Mouse (Mus musculus): ENCODE results near the gene Tas2r110. TPM values are rescaled to one million over a fixed set of nuclear protein-coding genes. Genes with fewer than 3 reads are reported as not detected.

Tas2r110 gene
- total RNA-seq (2014; rRNA removed) (not detected in 2 replicates), polyA plus RNA-seq (2015; fragmentation: Nextera tagmentation; extraction: Ambion mirVana) (not detected in 2 replicates)

- no peak within 1 kb of the TSS for H3K4me3 ChIP-seq (ENCODE audit: low read depth, low read length)
- ATAC-seq (no peak), DNase-seq (no peak)
Measured at GRCm38 (mm10) chr6:132867708-132868107, at the start of gene Tas2r110. Tas2r110 (plus strand) TSS chr6:132868008.

GRCm38 (mm10) chr6:132846842-132847241, 21.0 kb upstream of the Tas2r110 start, which contains the start of gene Tas2r123:
Tas2r123 (plus strand) TSS chr6:132847142.
- ATAC-seq, result no peak
- 85% methylated on average over 1 of the region's 1 CpGs for WGBS
- H3K27ac ChIP-seq (ENCODE audit: low read depth, low read length), result no peak within 1 kb of the TSS

More at GRCm38 (mm10) chr6:132867708-132868107, at the start of gene Tas2r110:
- H3K27me3 ChIP-seq (ENCODE audit: insufficient read depth, low read length), result no peaks in the 10 kb centered on the region
- no peaks in the 10 kb centered on the region for H3K36me3 ChIP-seq (ENCODE audit: insufficient read depth)
- no peaks in the 10 kb centered on the region for H3K4me1 ChIP-seq (ENCODE audit: insufficient read depth)
- no peak within 1 kb of the TSS for H3K4me2 ChIP-seq (ENCODE audit: low read depth)
- TF ChIP-seq CTCF (IDR thresholded peaks at IDR 0.05; ENCODE audit: low read depth), result no peak
- no peak within 1 kb of the TSS for H3K9ac ChIP-seq
- H3K27ac ChIP-seq (ENCODE audit: low read depth, low read length), result no peak within 1 kb of the TSS
- H3K9me3 ChIP-seq (ENCODE audit: low read length), result no peaks in the 10 kb centered on the region

GRCm38 (mm10) chr6:132855138-132855537, 12.7 kb upstream of the Tas2r110 start, which contains the start of gene Tas2r116:
Tas2r116 (plus strand) TSS chr6:132855438.
- H3K4me3 ChIP-seq (ENCODE audit: low read depth, low read length), result no peak within 1 kb of the TSS
- ATAC-seq, result no peak

More at GRCm38 (mm10) chr6:132846842-132847241, 21.0 kb upstream of the Tas2r110 start, which contains the start of gene Tas2r123:
- H3K4me2 ChIP-seq (ENCODE audit: low read depth), result no peak within 1 kb of the TSS
- no peak for TF ChIP-seq CTCF (IDR thresholded peaks at IDR 0.05; ENCODE audit: low read depth)
- no peaks in the 10 kb centered on the region for H3K27me3 ChIP-seq (ENCODE audit: insufficient read depth, low read length)
- no peaks in the 10 kb centered on the region for H3K36me3 ChIP-seq (ENCODE audit: insufficient read depth)
- H3K9ac ChIP-seq, result no peak within 1 kb of the TSS
- no peak within 1 kb of the TSS for H3K4me3 ChIP-seq (ENCODE audit: low read depth, low read length)
- no peaks in the 10 kb centered on the region for H3K9me3 ChIP-seq (ENCODE audit: low read length)
- no peaks in the 10 kb centered on the region for H3K4me1 ChIP-seq (ENCODE audit: insufficient read depth)
- DNase-seq, result no peak

GRCm38 (mm10) chr6:132892711-132893110, 24.9 kb downstream of the Tas2r110 start, which contains the start of gene Tas2r113:
Tas2r113 (plus strand) TSS chr6:132893011.
- Histone ChIP-seq H3K9me3 (ENCODE audit: low read length) (no peaks in the 10 kb centered on the region), H3K4me2 (ENCODE audit: low read depth) (no peak within 1 kb of the TSS), H3K36me3 (ENCODE audit: insufficient read depth) (no peaks in the 10 kb centered on the region), H3K4me1 (ENCODE audit: insufficient read depth) (no peaks in the 10 kb centered on the region), H3K27ac (ENCODE audit: low read depth, low read length) (no peak within 1 kb of the TSS), H3K9ac (no peak within 1 kb of the TSS), H3K27me3 (ENCODE audit: insufficient read depth, low read length) (no peaks in the 10 kb centered on the region), H3K4me3 (ENCODE audit: low read depth, low read length) (no peak within 1 kb of the TSS)
- 63% methylated on average over 1 of the region's 1 CpGs for WGBS
- DNase-seq (no peak), ATAC-seq (no peak)
- no peak for TF ChIP-seq CTCF (IDR thresholded peaks at IDR 0.05; ENCODE audit: low read depth)

More at GRCm38 (mm10) chr6:132855138-132855537, 12.7 kb upstream of the Tas2r110 start, which contains the start of gene Tas2r116:
- H3K9ac ChIP-seq, result no peak within 1 kb of the TSS
- H3K9me3 ChIP-seq (ENCODE audit: low read length), result no peaks in the 10 kb centered on the region
- H3K27ac ChIP-seq (ENCODE audit: low read depth, low read length), result no peak within 1 kb of the TSS
- no peak within 1 kb of the TSS for H3K4me2 ChIP-seq (ENCODE audit: low read depth)
- no peak for DNase-seq
- TF ChIP-seq CTCF (IDR thresholded peaks at IDR 0.05; ENCODE audit: low read depth), result no peak
- no peaks in the 10 kb centered on the region for H3K36me3 ChIP-seq (ENCODE audit: insufficient read depth)
- 88% methylated on average over 1 of the region's 1 CpGs for WGBS
- H3K27me3 ChIP-seq (ENCODE audit: insufficient read depth, low read length), result no peaks in the 10 kb centered on the region
- H3K4me1 ChIP-seq (ENCODE audit: insufficient read depth), result no peaks in the 10 kb centered on the region

- Histone ChIP-seq H3K27ac (ENCODE audit: low read depth, low read length) (no peak within 1 kb of the TSS), H3K27me3 (ENCODE audit: insufficient read depth, low read length) (no peaks in the 10 kb centered on the region), H3K9ac (no peak within 1 kb of the TSS), H3K4me1 (ENCODE audit: insufficient read depth) (no peaks in the 10 kb centered on the region), H3K4me3 (ENCODE audit: low read depth, low read length) (no peak within 1 kb of the TSS), H3K9me3 (ENCODE audit: low read length) (no peaks in the 10 kb centered on the region), H3K36me3 (ENCODE audit: insufficient read depth) (no peaks in the 10 kb centered on the region), H3K4me2 (ENCODE audit: low read depth) (no peak within 1 kb of the TSS)
- 89% methylated on average over 3 of the region's 3 CpGs for WGBS
- DNase-seq, result no peak
- ATAC-seq, result no peak
- no peak for TF ChIP-seq CTCF (IDR thresholded peaks at IDR 0.05; ENCODE audit: low read depth)
Measured at GRCm38 (mm10) chr6:132909351-132909750, 41.5 kb downstream of the Tas2r110 start, which contains the start of gene Tas2r125. Tas2r125 (plus strand) TSS chr6:132909651.

Other genes starting within 250 kb of the Tas2r110 start
- gene A630073D07Rik, start 216.5 kb upstream of the Tas2r110 start, total RNA-seq (2014; rRNA removed), result not detected in 2 replicates
- not detected in 2 replicates for gene A630073D07Rik, start 216.5 kb upstream of the Tas2r110 start, polyA plus RNA-seq (2015; fragmentation: Nextera tagmentation; extraction: Ambion mirVana)
- gene Tas2r120, start 211.1 kb upstream of the Tas2r110 start, total RNA-seq (2014; rRNA removed), result not detected in 2 replicates
- not detected in 2 replicates for gene Tas2r120, start 211.1 kb upstream of the Tas2r110 start, polyA plus RNA-seq (2015; fragmentation: Nextera tagmentation; extraction: Ambion mirVana)
- gene Tas2r121, start 167.0 kb upstream of the Tas2r110 start, total RNA-seq (2014; rRNA removed), result not detected in 2 replicates
- not detected in 2 replicates for gene Tas2r121, start 167.0 kb upstream of the Tas2r110 start, polyA plus RNA-seq (2015; fragmentation: Nextera tagmentation; extraction: Ambion mirVana)
- not detected in 2 replicates for gene Tas2r122, start 156.1 kb upstream of the Tas2r110 start, total RNA-seq (2014; rRNA removed)
- not detected in 2 replicates for gene Tas2r122, start 156.1 kb upstream of the Tas2r110 start, polyA plus RNA-seq (2015; fragmentation: Nextera tagmentation; extraction: Ambion mirVana)
- not detected in 2 replicates for gene Tas2r115, start 130.0 kb upstream of the Tas2r110 start, total RNA-seq (2014; rRNA removed)
- not detected in 2 replicates for gene Tas2r115, start 130.0 kb upstream of the Tas2r110 start, polyA plus RNA-seq (2015; fragmentation: Nextera tagmentation; extraction: Ambion mirVana)
- gene Tas2r124, start 113.3 kb upstream of the Tas2r110 start, total RNA-seq (2014; rRNA removed), result not detected in 2 replicates
- not detected in 2 replicates for gene Tas2r124, start 113.3 kb upstream of the Tas2r110 start, polyA plus RNA-seq (2015; fragmentation: Nextera tagmentation; extraction: Ambion mirVana)
- not detected in 2 replicates for gene Tas2r102, start 105.9 kb upstream of the Tas2r110 start, total RNA-seq (2014; rRNA removed)
- not detected in 2 replicates for gene Tas2r102, start 105.9 kb upstream of the Tas2r110 start, polyA plus RNA-seq (2015; fragmentation: Nextera tagmentation; extraction: Ambion mirVana)
- gene Tas2r136, start 89.8 kb upstream of the Tas2r110 start, total RNA-seq (2014; rRNA removed), result not detected in 2 replicates
- gene Tas2r136, start 89.8 kb upstream of the Tas2r110 start, polyA plus RNA-seq (2015; fragmentation: Nextera tagmentation; extraction: Ambion mirVana), result not detected in 2 replicates
- not detected in 2 replicates for gene Tas2r117, start 65.2 kb upstream of the Tas2r110 start, total RNA-seq (2014; rRNA removed)
- gene Tas2r117, start 65.2 kb upstream of the Tas2r110 start, polyA plus RNA-seq (2015; fragmentation: Nextera tagmentation; extraction: Ambion mirVana), result not detected in 2 replicates
- not detected in 2 replicates for gene Tas2r123, start 20.9 kb upstream of the Tas2r110 start, total RNA-seq (2014; rRNA removed)
- gene Tas2r123, start 20.9 kb upstream of the Tas2r110 start, polyA plus RNA-seq (2015; fragmentation: Nextera tagmentation; extraction: Ambion mirVana), result not detected in 2 replicates
- gene Tas2r116, start 12.6 kb upstream of the Tas2r110 start, total RNA-seq (2014; rRNA removed), result not detected in 2 replicates
- not detected in 2 replicates for gene Tas2r116, start 12.6 kb upstream of the Tas2r110 start, polyA plus RNA-seq (2015; fragmentation: Nextera tagmentation; extraction: Ambion mirVana)
- not detected in 2 replicates for gene Tas2r113, start 25.0 kb downstream of the Tas2r110 start, total RNA-seq (2014; rRNA removed)
- not detected in 2 replicates for gene Tas2r113, start 25.0 kb downstream of the Tas2r110 start, polyA plus RNA-seq (2015; fragmentation: Nextera tagmentation; extraction: Ambion mirVana)
- not detected in 2 replicates for gene Tas2r125, start 41.6 kb downstream of the Tas2r110 start, total RNA-seq (2014; rRNA removed)
- not detected in 2 replicates for gene Tas2r125, start 41.6 kb downstream of the Tas2r110 start, polyA plus RNA-seq (2015; fragmentation: Nextera tagmentation; extraction: Ambion mirVana)
- not detected in 2 replicates for gene Tas2r129, start 83.1 kb downstream of the Tas2r110 start, total RNA-seq (2014; rRNA removed)
- gene Tas2r129, start 83.1 kb downstream of the Tas2r110 start, polyA plus RNA-seq (2015; fragmentation: Nextera tagmentation; extraction: Ambion mirVana), result not detected in 2 replicates
- gene Tas2r131, start 89.9 kb downstream of the Tas2r110 start, total RNA-seq (2014; rRNA removed), result not detected in 2 replicates
- gene Tas2r131, start 89.9 kb downstream of the Tas2r110 start, polyA plus RNA-seq (2015; fragmentation: Nextera tagmentation; extraction: Ambion mirVana), result not detected in 2 replicates
- not detected in 2 replicates for gene Tas2r109, start 113.0 kb downstream of the Tas2r110 start, total RNA-seq (2014; rRNA removed)
- not detected in 2 replicates for gene Tas2r109, start 113.0 kb downstream of the Tas2r110 start, polyA plus RNA-seq (2015; fragmentation: Nextera tagmentation; extraction: Ambion mirVana)
- not detected in 2 replicates for gene Tas2r103, start 169.1 kb downstream of the Tas2r110 start, total RNA-seq (2014; rRNA removed)
- gene Tas2r103, start 169.1 kb downstream of the Tas2r110 start, polyA plus RNA-seq (2015; fragmentation: Nextera tagmentation; extraction: Ambion mirVana), result not detected in 2 replicates
- not detected in 2 replicates for gene Tas2r140, start 187.8 kb downstream of the Tas2r110 start, total RNA-seq (2014; rRNA removed)
- gene Tas2r140, start 187.8 kb downstream of the Tas2r110 start, polyA plus RNA-seq (2015; fragmentation: Nextera tagmentation; extraction: Ambion mirVana), result not detected in 2 replicates
- 162 and 168 TPM in 2 replicates for gene Smim10l1, start 236.9 kb downstream of the Tas2r110 start, total RNA-seq (2014; rRNA removed)
- gene Smim10l1, start 236.9 kb downstream of the Tas2r110 start, polyA plus RNA-seq (2015; fragmentation: Nextera tagmentation; extraction: Ambion mirVana), result 116 and 126 TPM in 2 replicates